Mouse (Mus musculus): Measurements from ENCODE around the gene Fam228a. TPM values are rescaled to one million over a fixed set of nuclear protein-coding genes. Genes with fewer than 3 reads are reported as not detected.

Gene Fam228a
- total RNA-seq, 4 experiments from 2014 or later: 1.6 to 3.9 (median 3.5) TPM

Other genes starting within 250 kb of the Fam228a start
- 100 to 1,000 TPM in 1 of 4 experiments, 10 to 100 TPM in 3; 84.0 to 104 (median 91.1) TPM for gene Itsn2, start 145.8 kb downstream of the Fam228a start, total RNA-seq (2022)
- gene Gm3625, start 145.5 kb downstream of the Fam228a start, total RNA-seq (2022): not detected
- 10 to 100 TPM in 3 of 4 experiments, 1 to 10 TPM in 1; 9.4 to 14.5 (median 11.7) TPM for gene Pfn4, start 30.6 kb upstream of the Fam228a start, total RNA-seq (2022)
- 10 to 100 TPM; 19.2 to 30.0 (median 27.3) TPM for gene Fam228b, start 30.8 kb upstream of the Fam228a start, total RNA-seq (2022)
- gene Sf3b6, start 79.1 kb upstream of the Fam228a start, total RNA-seq (2022): 10 to 100 TPM; 87.5 to 98.6 (median 93.4) TPM
- 10 to 100 TPM; 34.3 to 50.6 (median 43.9) TPM for gene Fkbp1b, start 103.2 kb upstream of the Fam228a start, total RNA-seq (2022)
- 10 to 100 TPM; 11.3 to 14.9 (median 13.7) TPM for gene Wdcp, start 104.9 kb upstream of the Fam228a start, total RNA-seq (2022)
- gene Mfsd2b, start 135.9 kb upstream of the Fam228a start, total RNA-seq (2022): 1 to 10 TPM in 1 of 4 experiments, under 1 TPM in 3; 0.74 to 2.0 (median 0.79) TPM
- gene Ubxn2a, start 169.3 kb upstream of the Fam228a start, total RNA-seq (2022): 10 to 100 TPM; 41.5 to 56.2 (median 49.6) TPM
- gene Atad2b, start 178.9 kb upstream of the Fam228a start, total RNA-seq (2022): 10 to 100 TPM; 28.7 to 38.4 (median 35.1) TPM

Measured in layer of hippocampus, adult 8-10 months (tissue).